Mouse (Mus musculus) lung, postnatal 0 days (tissue): ENCODE measurements at regions not wholly inside any gene's neighbourhood (a gene's known extent, or its start where the extent isn't known, plus 50 kb on each side); places are given as distances from the start of the nearest gene placed in this dataset.

Source experiments
- ATAC-seq: fragments of 200-750 bp; cut with Nextera tagmentation; 2 replicates; pipeline ENCODE4 v1.8.0; 2017; ENCODE audit warnings: moderate library complexity
- DNase-seq: peaks from one replicate; pipeline ENCODE4 v3.0.0-alpha.2; 2016; ENCODE audit warnings: low spot score
- H3K27ac ChIP-seq: fragments of 300-500 bp; sonication (generic); 2 replicates; pipeline ENCODE4 v1.5.1; 2014; ENCODE audit warnings: antibody characterized with exemption, mild to moderate bottlenecking, low read length, mixed read lengths
- H3K27me3 ChIP-seq: fragments of 300-500 bp; sonication (generic); replicated peaks from 2 replicates; pipeline ENCODE4 v1.6.1; 2014; ENCODE audit warnings: low read length, mixed read lengths; ENCODE audit not compliant: insufficient read depth
- H3K36me3 ChIP-seq: fragments of 300-500 bp; sonication (generic); 2 replicates; pipeline ENCODE4 v1.6.1; 2014; ENCODE audit warnings: low read length, mixed read lengths; ENCODE audit not compliant: insufficient read depth
- H3K4me1 ChIP-seq: fragments of 300-500 bp; sonication (generic); 2 replicates; pipeline ENCODE4 v1.6.1; 2014; ENCODE audit warnings: antibody characterized with exemption, low read depth, low read length, mixed read lengths; ENCODE audit not compliant: insufficient read depth
- H3K4me2 ChIP-seq: fragments of 300-500 bp; sonication (generic); replicated peaks from 2 replicates; pipeline ENCODE4 v1.6.1; 2014; ENCODE audit warnings: low read depth, mild to moderate bottlenecking, low read length, moderate library complexity, mixed read lengths
- H3K4me3 ChIP-seq: fragments of 300-500 bp; sonication (generic); 2 replicates; pipeline ENCODE4 v1.5.1; 2014; ENCODE audit warnings: low read depth, low read length
- H3K9ac ChIP-seq: fragments of 300-500 bp; sonication (generic); replicated peaks from 2 replicates; pipeline ENCODE4 v1.6.1; 2014; ENCODE audit warnings: low read depth, mild to moderate bottlenecking
- H3K9me3 ChIP-seq: fragments of 300-500 bp; sonication (generic); 2 replicates; pipeline ENCODE4 v1.6.1; 2016; ENCODE audit warnings: low read length, mixed read lengths
- CTCF ChIP-seq: IDR thresholded peaks from 2 replicates; pipeline ENCODE4 v1.5.1; 2016; ENCODE audit warnings: antibody characterized with exemption, mild to moderate bottlenecking
- EP300 ChIP-seq: IDR thresholded peaks from 2 replicates; pipeline ENCODE4 v1.6.1; 2016; ENCODE audit warnings: antibody characterized with exemption, mild to moderate bottlenecking, control low read depth
- WGBS: fragments of 180-500 bp; shearing (Covaris S2); extraction: QIAGEN DNeasy Blood & Tissue Kit; methylation state at CpG from one replicate; pipeline ENCODE4 v1.1.7; 2014; 5-methylcytosine and 5-hydroxymethylcytosine counted together

- Histone ChIP-seq H3K4me2 (no peak overlapping the region), H3K9ac (no peak overlapping the region), H3K4me3 (no peak overlapping the region), H3K27ac (no peak overlapping the region), H3K9me3 (no peaks in the 10 kb centered on the region), H3K27me3 (no peaks in the 10 kb centered on the region), H3K36me3 (no peaks in the 10 kb centered on the region), H3K4me1 (no peaks in the 10 kb centered on the region)
- TF ChIP-seq CTCF = no peak
- TF ChIP-seq EP300 = no peak
- 87% methylated on average over 17 of the region's 17 CpGs for WGBS
- ATAC-seq (no peak), DNase-seq (no peak)
Observed at GRCm38 (mm10) chr7:136196424-136197160, 480.4 kb upstream of the Mki67 start.

DNA sequence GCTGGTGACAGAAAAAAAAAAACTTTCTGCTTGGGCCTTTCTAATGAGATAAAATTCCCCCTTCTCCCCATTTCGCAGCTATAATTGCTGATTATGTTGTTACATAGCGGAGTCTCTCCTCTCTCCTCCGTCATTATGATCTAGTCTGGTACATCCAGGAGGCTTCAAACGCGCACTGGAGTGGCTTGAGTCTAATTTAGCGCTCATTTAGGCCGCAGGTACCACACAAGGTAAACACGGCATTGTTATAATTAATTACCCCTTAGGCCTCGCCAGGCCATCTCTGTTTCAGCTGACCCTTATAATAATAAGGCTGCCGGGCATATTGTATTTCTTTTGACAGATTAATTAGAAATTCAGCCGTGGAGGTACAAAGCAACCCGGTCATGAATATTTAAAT is 492.7 kb upstream of the Mki67 start:
- ATAC-seq (no peak), DNase-seq (no peak)
- no peak for TF ChIP-seq EP300
- Histone ChIP-seq H3K9ac (no peak overlapping the region), H3K36me3 (no peaks in the 10 kb centered on the region), H3K27me3 (no peaks in the 10 kb centered on the region), H3K9me3 (no peaks in the 10 kb centered on the region), H3K4me3 (no peak overlapping the region), H3K4me2 (no peak overlapping the region), H3K4me1 (no peaks in the 10 kb centered on the region), H3K27ac (no peak overlapping the region)
- WGBS = 85% methylated on average over 12 of the region's 12 CpGs

DNA sequence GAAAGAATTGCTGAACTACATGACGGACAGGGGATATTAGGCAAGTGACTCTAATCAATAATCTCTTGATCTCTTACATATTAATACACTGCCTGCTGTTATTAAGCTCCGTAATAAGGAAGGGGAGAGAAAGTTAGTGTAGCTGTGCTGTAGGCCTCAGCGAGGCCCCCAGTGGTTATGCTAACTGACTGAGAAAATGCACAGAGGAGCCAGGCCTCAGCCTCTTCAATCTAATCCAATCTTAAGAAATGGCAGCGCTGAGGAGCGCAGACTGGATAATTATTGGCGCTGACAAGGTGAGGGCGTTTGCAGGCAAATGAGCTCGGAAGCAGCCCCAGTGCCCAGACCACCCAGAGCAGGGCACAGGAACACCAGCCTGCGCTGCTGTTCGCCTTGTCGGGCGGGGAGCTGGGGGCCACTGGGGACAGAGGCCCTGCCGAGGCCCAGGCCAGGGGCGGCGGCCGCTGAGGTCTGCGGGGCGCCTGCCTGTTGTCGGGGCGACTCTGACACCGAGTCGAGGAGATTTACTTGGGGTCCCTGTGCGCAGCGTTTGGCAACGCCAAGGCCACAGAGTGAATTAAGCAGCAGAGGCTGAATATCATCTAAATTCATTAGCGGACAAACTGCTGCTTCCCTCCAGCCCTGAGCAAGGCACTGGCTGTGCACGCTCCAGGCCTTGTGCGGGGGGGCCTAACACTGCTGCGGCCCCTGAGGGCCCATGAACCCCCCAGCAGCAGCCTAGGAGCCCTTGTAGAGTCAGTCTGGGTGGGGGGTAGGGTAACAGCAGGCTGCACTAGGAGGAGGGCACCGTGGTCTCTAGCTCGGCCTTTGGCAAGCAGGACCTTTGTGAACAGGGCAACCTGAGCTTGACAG is 493.4 kb upstream of the Mki67 start:
- H3K4me3 ChIP-seq = no peak overlapping the region
- no peak for DNase-seq
- H3K9me3 ChIP-seq = no peaks in the 10 kb centered on the region
- WGBS = 49% methylated on average over 31 of the region's 31 CpGs
- H3K4me1 ChIP-seq = no peaks in the 10 kb centered on the region
- no peak overlapping the region for H3K9ac ChIP-seq
- H3K27ac ChIP-seq = no peak overlapping the region
- no peak for ATAC-seq
- TF ChIP-seq CTCF = no peak
- no peak for TF ChIP-seq EP300
- H3K27me3 ChIP-seq = no peaks in the 10 kb centered on the region
- H3K4me2 ChIP-seq = no peak overlapping the region
- H3K36me3 ChIP-seq = no peaks in the 10 kb centered on the region

DNA sequence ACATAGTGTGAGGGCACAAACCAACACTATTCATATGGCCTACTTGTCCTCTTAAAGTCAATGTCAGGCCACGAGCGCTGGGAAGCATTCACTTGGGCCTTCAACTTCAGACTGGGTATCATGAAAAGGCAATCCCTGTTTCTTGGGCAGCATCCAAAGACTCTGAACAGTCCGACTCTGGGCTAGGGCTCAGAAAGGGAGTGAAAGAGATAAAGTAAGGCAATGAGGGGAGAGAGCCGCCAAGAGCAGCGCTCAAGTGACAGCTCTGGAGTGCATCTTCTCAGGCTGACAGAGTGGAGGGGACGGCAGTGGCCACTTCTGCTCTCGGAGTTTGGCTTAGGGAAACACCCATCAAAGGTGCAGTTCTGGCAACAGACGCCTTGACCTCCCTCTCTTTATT is 496.3 kb upstream of the Mki67 start:
- Histone ChIP-seq H3K4me2 (no peak overlapping the region), H3K27me3 (no peaks in the 10 kb centered on the region), H3K4me3 (no peak overlapping the region), H3K9me3 (no peaks in the 10 kb centered on the region), H3K4me1 (no peaks in the 10 kb centered on the region), H3K9ac (no peak overlapping the region), H3K27ac (no peak overlapping the region), H3K36me3 (no peaks in the 10 kb centered on the region)
- TF ChIP-seq EP300 = no peak
- no peak for TF ChIP-seq CTCF
- WGBS = 40% methylated on average over 8 of the region's 8 CpGs
- ATAC-seq (no peak), DNase-seq (no peak)

DNA sequence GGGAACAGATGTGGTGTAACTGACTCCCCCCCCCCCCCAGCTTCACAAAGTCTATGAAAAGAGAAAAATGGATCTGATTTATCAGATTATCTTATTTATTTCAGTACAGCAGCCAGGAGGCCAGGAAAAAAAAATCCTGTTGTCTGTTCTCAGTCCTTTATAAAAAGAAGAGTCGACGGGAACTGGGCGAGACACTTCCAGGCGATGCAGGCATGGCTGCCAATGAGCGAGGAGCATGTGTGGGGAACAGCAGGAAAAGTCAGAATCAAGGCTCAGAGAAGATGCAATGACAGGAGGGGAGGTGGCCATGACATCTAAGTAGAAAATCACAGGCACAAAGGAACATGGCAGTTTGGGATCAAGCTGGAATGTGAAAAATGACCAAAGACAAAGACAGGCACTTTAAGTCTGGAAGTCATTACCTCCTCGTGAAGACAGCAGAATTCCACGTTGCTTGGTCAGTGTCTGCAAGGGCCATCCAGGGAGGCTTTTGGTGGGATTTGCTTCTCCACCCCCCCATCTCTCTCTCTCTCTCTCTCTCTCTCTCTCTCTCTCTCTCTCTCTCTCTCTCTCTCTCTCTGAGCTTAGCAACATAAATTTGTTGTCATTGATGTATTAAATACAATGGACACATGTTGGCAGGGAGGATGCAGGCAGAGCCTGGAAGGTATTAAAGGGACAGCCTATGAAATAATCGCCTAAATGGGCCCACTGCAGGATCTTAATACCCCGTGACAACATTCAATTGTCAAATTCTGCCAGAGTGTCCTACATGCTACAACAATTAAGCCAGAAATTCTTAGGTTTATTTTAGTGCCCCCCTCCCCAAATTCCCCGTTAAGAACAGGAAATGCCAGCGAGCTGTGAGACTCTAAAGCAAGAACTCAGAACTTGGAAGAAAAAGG is 497.1 kb upstream of the Mki67 start:
- Histone ChIP-seq H3K27me3 (no peaks in the 10 kb centered on the region), H3K9me3 (no peaks in the 10 kb centered on the region), H3K4me2 (no peak overlapping the region), H3K36me3 (no peaks in the 10 kb centered on the region), H3K27ac (no peak overlapping the region), H3K4me3 (no peak overlapping the region), H3K4me1 (no peaks in the 10 kb centered on the region), H3K9ac (no peak overlapping the region)
- DNase-seq (no peak), ATAC-seq (no peak)
- TF ChIP-seq EP300 (no peak), CTCF (no peak)
- WGBS = 52% methylated on average over 11 of the region's 11 CpGs

DNA sequence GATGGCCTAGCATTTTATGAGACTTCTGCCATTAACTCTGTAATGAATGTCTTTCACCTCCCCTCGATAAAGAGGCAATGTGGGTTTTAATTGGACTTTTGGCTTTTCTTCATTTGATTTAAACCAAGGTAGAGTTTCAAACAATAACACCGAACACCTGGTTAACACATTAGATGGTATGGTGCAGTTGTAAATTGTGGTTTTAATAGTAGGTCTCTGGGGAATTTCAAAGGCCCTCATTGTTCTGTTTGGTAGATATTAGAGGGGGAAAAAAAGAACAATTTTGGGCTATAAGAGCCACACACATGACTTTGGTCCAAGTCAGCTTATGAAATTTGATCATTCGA is 497.8 kb upstream of the Mki67 start:
- DNase-seq (no peak), ATAC-seq (no peak)
- no peak overlapping the region for H3K4me2 ChIP-seq
- no peaks in the 10 kb centered on the region for H3K4me1 ChIP-seq
- no peaks in the 10 kb centered on the region for H3K27me3 ChIP-seq
- no peak overlapping the region for H3K9ac ChIP-seq
- no peaks in the 10 kb centered on the region for H3K9me3 ChIP-seq
- no peak overlapping the region for H3K4me3 ChIP-seq
- TF ChIP-seq EP300 (no peak), CTCF (no peak)
- H3K27ac ChIP-seq = no peak overlapping the region
- H3K36me3 ChIP-seq = no peaks in the 10 kb centered on the region
- 83% methylated on average over 3 of the region's 3 CpGs for WGBS
